Mouse (Mus musculus) adrenal gland (tissue): ENCODE measurements around the gene Dip2c.

ENCODE experiments used
- intact Hi-C: fragments of 180-260 bp; cut with DNase I; formaldehyde crosslinking; loops from one replicate; pipeline ENCODE4 v1.15.1; 2025

Gene Dip2c

GRCm38 (mm10) chr13:9419213-9419612 lies 142.9 kb downstream of the Dip2c start:
- intact Hi-C loops, result no loop called here

DNA sequence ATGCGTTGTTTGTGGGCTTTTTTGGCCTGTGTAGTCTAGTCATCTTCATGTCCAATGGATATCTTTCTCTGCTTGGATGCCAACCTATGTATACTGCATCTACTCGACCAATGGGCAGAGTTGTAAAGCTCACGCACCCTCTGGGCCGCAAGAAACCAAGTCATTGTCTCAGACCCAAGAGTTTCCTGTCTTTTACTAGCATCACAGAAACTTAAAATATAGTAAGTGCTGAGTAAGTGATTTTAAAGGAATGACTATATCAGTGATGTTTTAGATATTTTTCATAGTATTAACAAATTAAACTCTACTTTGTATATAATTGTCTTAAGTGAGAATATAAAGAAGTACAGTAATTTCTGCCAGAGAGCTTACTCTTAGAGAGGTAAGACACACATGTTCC lies 145.6 kb downstream of the Dip2c start:
- intact Hi-C loops, result no loop called here

DNA sequence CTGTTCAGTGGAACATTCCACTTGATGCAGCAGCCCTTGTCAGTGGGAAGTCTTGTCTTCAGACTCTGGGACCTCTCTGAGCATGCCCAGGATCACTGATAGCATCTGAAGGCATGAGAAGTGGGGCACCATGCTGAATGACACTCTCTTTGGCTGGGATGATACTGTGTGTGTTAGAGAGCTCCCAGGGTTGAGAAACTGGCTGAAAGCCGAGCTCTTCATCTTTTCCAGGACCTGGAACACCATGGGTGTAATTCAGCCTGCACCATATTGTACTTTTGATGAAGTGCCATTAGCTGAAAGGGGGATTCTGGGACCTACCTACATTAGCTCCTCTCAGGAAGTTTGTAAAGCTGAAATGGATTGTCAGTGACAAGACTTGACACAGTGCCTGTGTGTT lies 146.5 kb downstream of the Dip2c start:
- intact Hi-C loops, result no loop called here

GRCm38 (mm10) chr13:9424434-9424833 lies 148.1 kb downstream of the Dip2c start:
- intact Hi-C loops, result no loop called here

DNA sequence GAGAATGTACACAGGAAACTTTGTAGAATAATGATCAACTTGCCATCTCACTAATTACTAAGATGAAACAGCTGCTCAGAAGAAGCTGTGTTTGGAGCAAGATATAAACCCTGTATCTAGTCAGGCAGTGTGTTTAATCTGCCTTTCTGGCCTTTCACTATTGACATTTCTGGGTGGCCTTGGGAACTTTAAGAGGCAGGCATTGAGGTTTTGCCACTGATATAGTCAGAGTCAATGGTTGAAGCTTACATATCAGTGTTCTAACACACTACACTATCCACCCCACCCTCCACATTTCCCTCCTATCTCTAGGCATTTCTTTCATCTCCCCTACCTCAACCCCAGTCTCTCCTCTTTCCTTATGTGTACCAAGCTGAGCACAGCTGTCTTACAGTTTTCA lies 149.9 kb downstream of the Dip2c start:
- intact Hi-C loops, result no loop called here

DNA sequence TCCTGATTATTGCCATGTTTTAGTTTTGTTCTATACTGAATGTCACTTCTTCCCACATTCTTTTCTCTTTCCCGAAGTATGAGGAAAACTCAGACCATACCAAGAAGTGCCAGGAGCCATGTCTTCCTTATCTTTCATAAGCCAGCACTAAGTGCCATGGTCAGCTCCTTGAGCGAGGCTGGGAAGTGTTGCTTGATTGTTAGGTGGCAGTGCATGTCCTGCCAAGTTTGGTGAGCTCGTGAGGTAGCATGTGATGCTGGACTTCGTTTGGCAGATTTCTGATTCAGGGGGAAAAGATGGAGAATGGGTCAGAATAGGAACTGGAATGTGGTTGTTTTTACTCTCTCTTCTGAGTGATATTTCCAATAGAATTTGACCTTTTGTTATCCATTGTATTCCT lies 150.5 kb downstream of the Dip2c start:
- intact Hi-C loops, result no loop called here

- intact Hi-C loops, result no loop called here
Measured at GRCm38 (mm10) chr13:9429884-9430283, 153.6 kb downstream of the Dip2c start.

DNA sequence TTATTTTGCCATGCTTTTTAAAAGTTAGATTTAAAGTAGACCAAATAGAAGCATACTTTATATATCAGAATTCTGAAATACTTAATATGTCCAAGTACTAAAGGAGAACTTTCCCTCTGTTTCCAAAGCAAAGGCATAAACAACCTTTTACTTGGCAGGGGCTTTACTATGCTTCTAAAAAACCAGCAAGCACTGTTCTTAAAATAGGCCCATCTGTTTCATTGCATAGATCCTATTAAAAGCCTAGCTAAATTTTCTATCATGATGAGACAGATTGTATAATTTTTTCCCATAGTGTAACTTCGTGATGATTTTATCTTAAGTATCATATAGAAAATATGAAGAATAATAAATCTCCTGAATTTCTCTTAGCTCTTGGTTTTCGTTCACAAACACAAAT lies 154.4 kb downstream of the Dip2c start:
- intact Hi-C loops, result no loop called here

DNA sequence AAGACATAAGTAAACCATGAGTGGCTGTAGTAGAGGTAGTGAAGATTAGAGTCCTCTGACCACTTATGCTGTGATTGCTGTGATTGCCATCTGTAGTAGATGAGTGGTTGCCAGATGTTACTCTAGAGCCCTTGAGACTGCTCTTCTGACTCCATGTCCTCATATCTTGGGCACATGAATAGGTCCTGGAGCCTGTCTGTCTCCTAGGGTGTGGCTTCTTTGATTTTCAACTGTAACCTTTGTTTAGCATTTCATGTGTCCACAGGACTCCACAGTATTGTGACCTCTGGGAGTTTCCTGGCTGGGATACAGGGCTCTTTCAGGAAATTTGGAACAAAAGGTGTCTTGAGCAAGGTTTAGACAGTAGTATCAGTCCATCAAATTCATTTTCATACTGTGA lies 155.1 kb downstream of the Dip2c start:
- intact Hi-C loops, result no loop called here

- intact Hi-C loops, result no loop called here
Measured at GRCm38 (mm10) chr13:9443066-9443465, 166.7 kb downstream of the Dip2c start.

- intact Hi-C loops, result no loop called here
Measured at GRCm38 (mm10) chr13:9445533-9446294, 169.4 kb downstream of the Dip2c start.

DNA sequence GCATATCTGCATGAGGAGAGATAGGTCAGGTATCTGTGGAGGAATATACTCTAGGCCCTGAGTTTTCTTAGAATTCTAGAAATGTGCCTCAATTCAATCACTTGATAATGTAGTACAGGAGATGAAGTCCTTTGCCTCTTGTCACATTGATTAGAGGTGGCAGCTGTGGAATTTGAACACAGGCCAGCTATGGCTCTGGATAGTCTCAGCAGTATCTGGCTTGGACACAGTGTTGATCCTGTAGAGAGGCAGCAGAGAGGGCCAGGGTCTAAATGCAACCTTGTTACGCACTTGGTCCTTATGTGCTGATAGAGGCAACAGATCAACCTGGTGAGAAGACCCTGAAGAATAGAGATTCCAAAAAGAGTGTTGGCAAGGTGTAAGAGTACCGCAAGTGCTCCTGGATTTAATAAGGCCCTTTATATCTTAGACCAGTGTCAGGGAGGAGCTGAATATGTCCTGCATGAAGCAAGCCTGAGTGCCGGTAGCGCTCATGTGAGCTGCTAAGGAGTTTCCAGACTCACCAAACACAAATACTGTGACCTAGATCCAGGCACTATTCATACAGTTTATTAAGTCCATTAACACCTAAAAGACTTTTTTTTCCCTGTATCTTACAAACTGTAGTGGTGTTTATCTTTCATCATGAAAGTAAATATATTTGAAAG lies 170.3 kb downstream of the Dip2c start:
- intact Hi-C loops, result no loop called here

- intact Hi-C loops, result no loop called here
Measured at GRCm38 (mm10) chr13:9450276-9450675, 173.9 kb downstream of the Dip2c start.

DNA sequence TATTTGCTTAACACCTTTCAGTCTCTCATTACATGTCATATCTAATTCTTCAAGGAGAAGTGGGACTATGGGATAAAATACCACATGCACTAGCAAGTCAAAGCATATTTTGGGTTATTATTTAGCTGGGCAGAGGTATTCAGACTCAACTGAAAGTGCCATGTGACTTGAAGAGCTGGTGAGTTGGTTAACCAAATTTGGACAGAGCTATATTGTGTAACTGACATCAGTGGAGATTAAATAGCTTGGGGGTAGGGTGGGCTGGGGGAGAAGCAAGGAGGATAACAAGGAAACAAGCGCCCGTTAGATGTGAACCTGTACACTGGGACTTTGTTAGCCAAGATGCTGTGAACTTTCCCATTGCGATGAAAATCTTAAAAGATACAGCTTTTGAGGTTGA lies 175.6 kb downstream of the Dip2c start:
- intact Hi-C loops, result no loop called here

DNA sequence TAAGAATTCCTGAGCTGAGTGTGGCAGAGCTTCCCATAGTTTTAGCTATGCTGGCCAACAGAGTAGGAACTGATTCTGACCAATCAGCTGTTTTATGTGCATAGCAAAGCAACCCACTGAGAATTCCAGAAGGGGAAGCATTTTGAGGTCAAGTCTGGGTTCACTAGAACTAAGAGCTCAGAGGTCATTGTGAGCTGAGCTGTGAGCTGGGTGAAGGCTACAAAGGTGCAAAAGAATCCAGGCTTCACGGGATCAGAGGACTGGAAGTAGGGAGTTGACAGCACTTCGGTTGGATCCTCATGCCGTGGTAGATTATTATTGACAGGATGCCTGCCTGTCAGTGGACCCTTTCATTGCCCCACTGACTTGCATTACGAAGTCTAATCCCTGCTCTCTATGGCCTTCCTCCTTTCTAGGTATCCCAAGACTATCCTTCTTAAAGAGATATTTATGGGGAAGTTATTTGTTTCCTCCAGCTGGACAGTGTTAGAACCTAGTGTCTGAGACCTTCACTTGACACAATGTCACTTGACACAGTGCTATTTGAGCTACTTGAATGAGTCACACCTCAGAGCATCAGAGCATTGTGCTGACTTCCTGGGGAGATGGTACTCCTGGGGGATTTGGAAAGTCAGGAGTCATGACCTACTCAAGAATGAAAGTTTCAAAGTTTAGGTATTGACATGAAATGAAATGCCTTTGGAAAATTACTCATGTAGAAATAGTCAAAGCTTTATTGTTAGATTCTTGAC lies 178.3 kb downstream of the Dip2c start:
- intact Hi-C loops, result no loop called here

DNA sequence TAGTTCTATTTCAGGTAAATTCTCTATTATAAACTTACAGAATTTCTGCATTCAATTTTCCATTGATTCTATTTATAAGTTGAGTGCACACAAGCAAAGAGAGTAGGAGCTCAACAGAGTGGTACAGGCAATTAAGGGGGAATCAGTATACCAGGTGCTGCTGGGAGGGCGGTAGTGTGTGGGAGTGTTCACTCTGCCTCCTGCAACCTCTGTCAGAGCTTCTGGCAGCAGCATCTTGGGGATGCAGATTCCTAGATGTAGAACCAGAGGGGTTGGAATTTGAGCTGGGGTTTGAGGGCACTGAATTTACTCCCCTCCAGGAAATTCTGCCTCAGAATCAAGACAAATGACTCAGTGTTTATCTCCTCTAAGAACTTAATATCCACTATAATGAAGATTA lies 179.7 kb downstream of the Dip2c start:
- intact Hi-C loops, result no loop called here

DNA sequence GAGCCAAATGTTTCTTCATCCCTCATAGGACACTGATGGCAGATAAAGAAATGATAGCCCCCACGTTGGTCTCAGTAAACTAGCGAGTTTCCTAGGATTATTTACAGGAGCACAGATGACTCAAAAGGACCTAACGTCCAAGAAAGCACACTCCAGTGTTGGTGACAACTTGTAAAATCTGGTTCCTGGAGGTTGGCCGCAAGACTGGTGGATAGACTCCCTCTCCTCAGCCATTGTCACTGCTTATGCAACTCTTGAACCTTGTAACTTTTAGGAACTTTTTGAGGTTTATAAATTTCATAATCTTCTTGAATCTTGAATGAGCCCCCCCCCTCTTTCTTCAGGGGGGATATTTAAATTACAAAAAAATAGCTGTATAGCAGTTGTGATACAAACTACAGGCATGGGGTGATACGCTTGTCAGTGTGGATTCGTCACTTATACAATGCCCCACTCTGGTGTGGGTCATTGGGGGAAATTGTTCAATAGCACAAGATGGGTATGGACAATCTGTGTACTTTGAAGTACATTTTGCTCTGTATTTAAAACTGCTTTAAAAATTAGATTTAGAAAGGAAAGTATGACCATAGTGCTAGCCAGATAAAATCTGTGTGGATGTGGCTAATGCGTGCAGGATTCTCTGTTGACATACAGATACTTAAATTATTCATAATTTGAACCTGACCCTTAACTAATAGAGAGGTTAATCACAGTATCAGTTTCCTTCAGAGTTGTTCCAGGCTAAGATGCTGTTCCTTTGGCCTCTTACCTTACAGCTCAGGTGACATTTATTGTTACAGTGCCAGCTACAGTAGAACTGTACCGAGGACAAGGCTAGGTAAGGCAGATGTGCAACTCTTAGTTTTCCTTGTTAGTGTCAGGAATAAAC lies 181.3 kb downstream of the Dip2c start:
- intact Hi-C loops, result no loop called here

DNA sequence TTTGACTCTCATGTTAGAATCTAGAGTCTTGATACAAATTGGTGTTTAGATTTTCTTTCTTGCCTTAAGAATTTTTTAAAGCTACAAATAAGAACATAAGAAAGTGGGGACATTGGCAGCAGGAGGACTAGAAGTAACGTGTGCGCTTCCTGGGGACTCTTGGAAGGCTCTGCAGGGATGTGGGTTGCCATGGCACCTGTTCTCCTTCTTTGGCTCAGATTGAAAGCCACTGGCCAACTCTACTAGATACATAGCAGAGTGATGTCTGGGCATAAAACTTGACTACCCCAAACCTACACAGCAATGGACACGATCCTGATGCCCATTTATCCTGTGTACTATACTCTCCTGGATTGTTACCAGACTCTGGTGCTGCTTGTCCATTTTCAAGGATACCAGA lies 188.1 kb downstream of the Dip2c start:
- intact Hi-C loops, result no loop called here

DNA sequence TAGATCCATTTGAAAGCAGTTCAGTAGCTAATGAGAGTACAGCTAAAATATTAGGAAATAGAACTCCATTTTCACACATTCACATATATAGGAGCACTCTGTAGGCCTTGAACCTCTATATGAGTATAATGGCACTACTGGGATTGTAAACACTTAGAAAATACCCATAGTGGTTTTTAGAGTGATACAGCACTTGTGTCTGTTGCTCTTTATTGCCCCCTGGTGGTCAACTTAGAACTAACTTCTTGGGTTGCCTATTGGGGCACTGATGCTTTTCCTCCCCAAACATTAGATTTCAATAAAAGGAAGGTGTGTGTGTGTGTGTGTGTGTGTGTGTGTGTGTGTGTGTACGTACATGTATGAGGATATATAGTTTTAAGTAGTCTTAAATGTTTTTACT lies 190.9 kb downstream of the Dip2c start:
- intact Hi-C loops, result loop anchor here (5.0 kb wide), 1 partner anchor 190 kb away; the partner anchor contains the start of gene Dip2c

DNA sequence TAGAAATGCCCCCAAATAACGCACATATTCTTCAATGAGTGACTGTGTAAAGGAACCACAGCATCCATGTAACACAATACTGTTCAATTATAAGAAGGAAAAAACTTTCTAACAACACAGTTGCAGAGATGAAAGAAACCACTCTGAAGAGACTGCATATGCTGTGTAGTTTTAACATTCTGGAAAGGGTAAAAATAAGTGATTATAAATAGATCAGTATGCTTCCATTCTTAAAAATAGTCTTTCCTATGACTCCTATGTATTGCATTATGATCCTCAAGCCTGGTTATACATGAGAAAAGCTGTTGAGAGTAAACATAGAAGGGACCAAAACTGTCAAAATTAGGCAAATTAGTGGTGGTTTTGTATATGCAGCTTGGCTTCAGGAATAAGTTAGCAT lies 197.1 kb downstream of the Dip2c start:
- intact Hi-C loops, result no loop called here

- intact Hi-C loops, result no loop called here
Measured at GRCm38 (mm10) chr13:9481722-9482121, 205.4 kb downstream of the Dip2c start.
